Mouse (Mus musculus): ENCODE measurements at regions not wholly inside any gene's neighbourhood (a gene's known extent, or its start where the extent isn't known, plus 50 kb on each side); places are given as distances from the start of the nearest gene placed in this dataset.
A peak's percentile ranks its signal among the peaks of the same experiment; 100 is the strongest.

DNA sequence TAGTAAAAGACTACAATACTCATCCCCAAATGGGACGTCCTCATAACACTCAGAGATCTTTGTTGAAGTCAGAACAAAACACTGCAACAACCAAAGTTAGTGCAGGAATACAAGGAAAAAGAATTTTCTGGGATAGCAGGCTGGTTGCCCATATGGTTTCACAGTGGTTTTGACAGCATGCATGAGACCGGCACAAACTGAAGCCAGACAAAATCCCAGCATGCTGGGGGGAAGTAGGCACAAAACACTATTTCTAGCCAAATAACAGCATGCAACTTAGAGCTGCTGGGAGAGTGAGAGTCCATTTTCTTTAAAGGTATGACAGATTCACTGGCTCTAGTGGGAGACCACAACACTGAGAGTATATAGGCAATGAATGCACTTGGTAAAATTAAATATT, 619.1 kb upstream of the Manea start:
- Histone ChIP-seq H3K27ac (replicated peaks) (no peak overlapping the region), H3K4me2 (replicated peaks) (no peak overlapping the region), H3K9ac (replicated peaks) (no peak overlapping the region), H3K9me3 (no peaks in the 10 kb centered on the region), H3K27me3 (no peaks in the 10 kb centered on the region), H3K4me3 (no peak overlapping the region), H3K4me1 (no peaks in the 10 kb centered on the region), H3K36me3 (no peaks in the 10 kb centered on the region)
- ATAC-seq (ENCODE audit: low FRiP score, low read depth), result no peak
- WGBS, result 86% methylated on average over 2 of the region's 2 CpGs

DNA sequence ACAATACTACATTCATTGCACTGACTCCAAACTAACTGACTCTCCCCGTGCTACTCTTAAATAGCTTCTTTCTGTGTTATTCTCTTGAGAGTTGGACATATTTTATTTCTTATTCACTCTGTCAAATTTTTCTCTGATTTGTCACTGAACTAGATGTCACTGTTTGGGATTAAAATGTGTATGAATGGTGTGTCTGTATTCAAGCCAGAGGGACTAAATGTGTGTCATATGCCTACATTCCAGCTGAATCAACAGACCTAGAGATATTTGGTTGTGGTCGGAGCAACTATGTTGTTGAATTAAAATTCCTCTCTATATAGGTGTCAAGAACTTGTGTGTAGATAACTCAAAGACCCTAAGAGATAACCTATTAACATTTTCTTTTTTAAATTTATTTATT, 618.2 kb upstream of the Manea start:
- H3K9me3 ChIP-seq, result no peaks in the 10 kb centered on the region
- H3K27me3 ChIP-seq, result no peaks in the 10 kb centered on the region
- H3K9ac ChIP-seq (replicated peaks), result no peak overlapping the region
- no peaks in the 10 kb centered on the region for H3K4me1 ChIP-seq
- H3K36me3 ChIP-seq, result no peaks in the 10 kb centered on the region
- WGBS, result 89% methylated on average over 2 of the region's 2 CpGs
- ATAC-seq (ENCODE audit: low FRiP score, low read depth), result no peak
- H3K4me2 ChIP-seq (replicated peaks), result no peak overlapping the region
- no peak overlapping the region for H3K27ac ChIP-seq (replicated peaks)
- no peak overlapping the region for H3K4me3 ChIP-seq

DNA sequence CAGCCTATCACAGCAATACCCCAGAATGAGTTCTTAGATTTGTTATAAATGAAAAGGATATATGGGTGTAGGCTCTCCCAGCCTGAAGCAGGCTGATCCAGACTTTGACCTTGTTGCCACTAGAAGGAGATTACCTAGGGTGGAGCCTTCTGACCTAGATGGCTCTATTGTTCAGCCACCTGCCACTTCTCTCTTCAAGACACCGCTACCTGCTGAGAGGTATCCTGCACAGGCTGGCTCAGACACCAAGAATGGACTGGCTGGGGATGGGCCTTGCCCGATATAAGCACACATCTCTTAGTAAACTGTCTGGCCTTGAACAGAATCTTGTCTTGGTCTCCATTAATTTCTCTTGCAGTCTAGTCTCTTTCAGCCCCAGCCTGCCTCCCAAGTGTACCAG, 597.9 kb upstream of the Manea start:
- ATAC-seq (ENCODE audit: low FRiP score, low read depth), result no peak
- Histone ChIP-seq H3K27me3 (no peaks in the 10 kb centered on the region), H3K4me2 (replicated peaks) (no peak overlapping the region), H3K9me3 (no peaks in the 10 kb centered on the region), H3K4me3 (no peak overlapping the region), H3K27ac (replicated peaks) (no peak overlapping the region), H3K36me3 (no peaks in the 10 kb centered on the region), H3K4me1 (no peaks in the 10 kb centered on the region), H3K9ac (replicated peaks) (no peak overlapping the region)
- WGBS, result 91% methylated on average over 2 of the region's 2 CpGs

DNA sequence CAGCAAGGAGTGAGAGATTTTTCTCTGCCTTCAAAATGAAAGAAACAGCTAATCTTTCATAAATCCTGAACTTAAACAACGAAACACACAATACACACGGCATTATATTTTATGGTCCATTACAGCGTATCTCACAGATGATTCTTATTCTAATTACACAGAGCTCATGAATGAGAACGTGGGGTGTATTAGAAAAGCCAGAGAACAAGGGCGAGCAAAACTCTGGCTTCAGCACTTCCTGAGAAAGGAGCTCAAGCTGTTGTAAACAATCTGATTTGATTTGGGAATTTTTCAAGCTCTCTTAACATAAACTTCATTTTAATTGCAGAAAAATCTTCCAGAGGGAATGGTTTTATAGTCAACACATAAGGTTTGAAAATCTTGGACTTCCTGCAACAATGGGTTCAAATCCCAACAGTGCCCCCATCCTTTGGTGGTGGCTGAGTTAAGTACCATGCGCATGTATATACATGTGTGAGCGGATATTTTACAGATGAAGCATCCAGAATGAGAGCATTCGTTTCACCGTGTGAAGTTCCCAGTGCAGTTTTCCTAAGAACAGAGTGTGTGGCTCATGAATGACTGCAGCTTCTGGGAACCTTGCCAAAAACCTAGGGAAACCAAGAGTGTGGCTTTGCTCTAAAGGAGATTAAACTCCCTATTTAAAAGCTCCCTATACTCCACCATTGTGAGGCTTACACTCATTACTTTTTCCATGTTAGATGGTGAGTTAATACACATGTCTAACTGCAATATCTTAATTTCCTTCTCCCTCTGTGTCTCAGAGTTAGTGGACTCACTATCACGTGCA, 587.5 kb upstream of the Manea start:
- H3K36me3 ChIP-seq, result no peaks in the 10 kb centered on the region
- 0 out of 2 replicates have a peak, but pooled peaks cover 4% of the 10 kb centered on the region for H3K4me1 ChIP-seq
- WGBS, result 30% methylated on average over 10 of the region's 10 CpGs
- H3K9me3 ChIP-seq, result no peaks in the 10 kb centered on the region
- H3K27ac ChIP-seq (replicated peaks), result no peak overlapping the region
- no peak overlapping the region for H3K4me2 ChIP-seq (replicated peaks)
- ATAC-seq (ENCODE audit: low FRiP score, low read depth), result peak; percentile 92
- H3K9ac ChIP-seq (replicated peaks), result no peak overlapping the region
- H3K27me3 ChIP-seq, result peaks cover 9% of the 10 kb centered on the region
- no peak overlapping the region for H3K4me3 ChIP-seq

DNA sequence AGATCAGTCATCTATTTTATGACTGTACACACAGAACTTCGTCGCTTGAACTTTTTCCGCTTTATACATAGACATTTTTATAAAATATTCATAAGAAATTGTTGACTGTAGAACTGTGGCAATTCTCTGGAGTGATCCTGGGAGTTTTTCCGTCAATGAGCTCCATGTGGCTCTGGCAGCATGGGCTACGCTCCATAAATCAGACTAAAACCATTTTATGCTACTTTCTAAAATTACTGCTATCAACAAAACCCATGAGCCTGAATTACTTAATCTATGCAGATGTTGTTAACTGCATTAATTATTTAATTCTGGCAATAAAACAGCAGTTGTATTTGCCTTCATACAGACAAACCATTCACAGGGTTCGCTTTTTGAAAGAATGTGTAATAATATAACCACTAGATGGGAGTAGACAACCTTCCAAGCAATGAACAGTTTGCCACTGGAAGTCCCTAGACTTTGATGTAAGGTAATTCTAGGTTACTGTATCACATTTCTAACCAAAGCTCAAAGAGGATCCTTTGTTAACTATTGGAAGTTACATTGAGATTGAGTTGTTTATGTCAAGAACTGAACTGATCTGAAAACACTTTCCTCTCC, 583.3 kb upstream of the Manea start:
- peak; percentile 42; the same call in 1 of the 2 replicates for ATAC-seq (ENCODE audit: low FRiP score, low read depth)
- Histone ChIP-seq H3K9me3 (no peaks in the 10 kb centered on the region), H3K4me3 (no peak overlapping the region), H3K27ac (replicated peaks) (no peak overlapping the region), H3K36me3 (no peaks in the 10 kb centered on the region), H3K27me3 (no peaks in the 10 kb centered on the region), H3K4me1 (0 out of 2 replicates have a peak, but pooled peaks cover 4% of the 10 kb centered on the region), H3K4me2 (replicated peaks) (no peak overlapping the region), H3K9ac (replicated peaks) (no peak overlapping the region)
- WGBS, result 57% methylated on average over 6 of the region's 6 CpGs

DNA sequence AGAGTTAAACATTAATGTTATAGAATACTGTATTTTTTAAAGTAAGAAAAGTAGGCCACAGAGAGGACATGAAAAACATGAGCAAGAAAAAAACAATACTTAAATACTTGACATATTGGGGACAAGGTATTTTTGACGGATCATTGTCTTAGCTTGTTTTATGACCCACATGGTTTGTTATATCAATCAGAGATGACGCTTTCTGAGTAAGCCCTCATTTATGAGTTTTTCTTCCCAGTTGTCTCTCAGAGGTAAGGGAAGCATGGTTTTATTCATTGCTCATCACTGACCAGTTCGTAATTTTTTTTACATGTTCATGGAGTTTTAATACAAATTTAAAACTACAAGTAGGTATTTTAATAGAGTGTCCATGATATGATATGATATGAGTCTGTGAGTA, 579.4 kb upstream of the Manea start:
- Histone ChIP-seq H3K27ac (replicated peaks) (no peak overlapping the region), H3K4me2 (replicated peaks) (no peak overlapping the region), H3K9ac (replicated peaks) (no peak overlapping the region), H3K4me3 (no peak overlapping the region), H3K4me1 (no peaks in the 10 kb centered on the region), H3K9me3 (no peaks in the 10 kb centered on the region), H3K36me3 (no peaks in the 10 kb centered on the region), H3K27me3 (no peaks in the 10 kb centered on the region)
- no peak for ATAC-seq (ENCODE audit: low FRiP score, low read depth)
- 88% methylated on average over 3 of the region's 3 CpGs for WGBS

DNA sequence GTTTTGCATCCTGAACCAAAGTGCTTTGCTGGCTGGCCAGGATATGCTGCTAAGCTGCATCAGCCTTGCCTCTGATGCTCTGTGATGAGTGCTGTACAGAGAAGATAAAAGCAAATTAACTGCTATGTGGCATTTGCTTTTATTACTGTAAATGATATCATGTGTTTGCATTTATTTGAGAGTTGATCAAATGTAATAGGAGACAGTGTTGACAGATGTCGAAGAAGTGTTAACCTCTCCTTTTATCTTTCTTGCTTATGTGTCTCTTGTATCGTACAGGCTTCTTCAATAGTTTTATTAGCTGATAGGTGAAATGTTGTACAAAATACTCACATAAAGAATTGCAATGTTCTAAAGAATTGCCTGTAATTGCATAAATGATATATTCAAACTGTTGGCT, 541.8 kb upstream of the Manea start:
- no peak overlapping the region for H3K9ac ChIP-seq (replicated peaks)
- H3K9me3 ChIP-seq, result no peaks in the 10 kb centered on the region
- WGBS, result 92% methylated on average over 2 of the region's 2 CpGs
- no peak for ATAC-seq (ENCODE audit: low FRiP score, low read depth)
- no peak overlapping the region for H3K27ac ChIP-seq (replicated peaks)
- H3K4me3 ChIP-seq, result no peak overlapping the region
- H3K4me1 ChIP-seq, result no peaks in the 10 kb centered on the region
- no peak overlapping the region for H3K4me2 ChIP-seq (replicated peaks)
- no peaks in the 10 kb centered on the region for H3K36me3 ChIP-seq
- no peaks in the 10 kb centered on the region for H3K27me3 ChIP-seq

DNA sequence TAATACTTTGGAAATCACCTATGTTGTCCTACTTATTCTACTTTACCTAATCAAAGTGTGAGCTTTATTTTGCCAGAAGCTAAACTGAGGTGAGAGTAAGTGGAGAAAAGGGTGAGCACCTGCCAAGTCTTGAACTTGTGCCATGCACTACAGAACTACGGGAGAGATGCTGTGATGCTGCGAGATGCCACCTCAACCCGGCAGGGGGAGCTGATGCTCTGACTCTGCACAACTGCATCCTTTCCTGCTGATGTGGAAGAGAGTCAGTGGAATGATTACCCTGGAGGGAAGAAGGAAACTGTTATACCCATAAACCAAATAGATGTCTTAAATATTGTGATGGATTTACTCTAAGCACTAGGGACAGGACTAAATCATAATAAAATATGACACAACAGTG, 532.3 kb upstream of the Manea start:
- no peaks in the 10 kb centered on the region for H3K9me3 ChIP-seq

DNA sequence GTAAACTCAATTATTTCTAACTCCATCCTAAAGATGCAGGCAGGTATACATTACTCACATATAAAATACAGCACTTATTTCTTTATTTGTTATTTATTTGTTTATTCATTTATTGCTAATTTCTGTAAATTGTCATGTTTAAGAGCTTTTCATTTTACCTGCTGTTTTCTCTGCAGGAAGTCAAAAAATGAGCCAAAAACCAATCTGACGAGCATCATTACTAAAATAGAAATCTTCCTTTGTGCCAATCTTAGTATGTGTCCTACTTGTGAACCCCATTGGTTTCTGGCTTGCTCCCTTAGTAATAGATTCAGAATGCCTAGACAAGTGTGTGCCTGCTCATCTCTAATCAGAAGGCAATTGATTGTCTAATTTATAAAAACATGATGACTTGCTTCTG, 495.1 kb upstream of the Manea start:
- Histone ChIP-seq H3K36me3 (no peaks in the 10 kb centered on the region), H3K27me3 (no peaks in the 10 kb centered on the region), H3K4me3 (no peak overlapping the region), H3K27ac (replicated peaks) (no peak overlapping the region), H3K9me3 (no peaks in the 10 kb centered on the region), H3K4me2 (replicated peaks) (no peak overlapping the region), H3K9ac (replicated peaks) (no peak overlapping the region), H3K4me1 (no peaks in the 10 kb centered on the region)
- 88% methylated on average over 1 of the region's 1 CpGs for WGBS
- ATAC-seq (ENCODE audit: low FRiP score, low read depth), result no peak

More for the DNA sequence above, 532.3 kb upstream of the Manea start:
- 41% methylated on average over 3 of the region's 3 CpGs for WGBS
- no peak overlapping the region for H3K4me3 ChIP-seq
- H3K36me3 ChIP-seq, result no peaks in the 10 kb centered on the region
- H3K27me3 ChIP-seq, result no peaks in the 10 kb centered on the region
- ATAC-seq (ENCODE audit: low FRiP score, low read depth), result no peak
- H3K4me2 ChIP-seq (replicated peaks), result no peak overlapping the region
- no peak overlapping the region for H3K27ac ChIP-seq (replicated peaks)
- H3K9ac ChIP-seq (replicated peaks), result no peak overlapping the region
- H3K4me1 ChIP-seq, result no peaks in the 10 kb centered on the region

DNA sequence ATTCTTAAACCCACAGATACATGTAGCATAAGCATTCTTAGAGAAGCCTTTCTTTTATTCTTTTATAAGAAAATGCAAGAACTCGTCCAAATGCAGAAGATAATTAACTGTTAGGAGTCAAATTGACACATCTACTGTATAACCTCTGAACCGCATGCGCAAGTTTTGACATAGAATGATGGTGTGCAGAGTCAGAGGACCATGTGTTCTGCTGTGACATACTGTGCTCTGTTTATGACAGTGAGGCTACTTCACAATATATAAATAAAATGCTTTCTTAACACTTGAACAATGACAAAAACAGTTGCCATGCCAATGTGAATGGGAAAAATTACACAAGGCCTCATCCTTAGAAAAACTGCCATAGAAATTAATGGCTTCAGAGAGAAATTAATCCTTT, 454.1 kb upstream of the Manea start:
- H3K4me2 ChIP-seq (replicated peaks), result no peak overlapping the region
- H3K4me3 ChIP-seq, result no peak overlapping the region
- no peak overlapping the region for H3K27ac ChIP-seq (replicated peaks)
- no peaks in the 10 kb centered on the region for H3K9me3 ChIP-seq
- no peaks in the 10 kb centered on the region for H3K4me1 ChIP-seq
- WGBS, result 90% methylated on average over 3 of the region's 3 CpGs
- no peaks in the 10 kb centered on the region for H3K27me3 ChIP-seq
- H3K36me3 ChIP-seq, result no peaks in the 10 kb centered on the region
- ATAC-seq (ENCODE audit: low FRiP score, low read depth), result no peak
- no peak overlapping the region for H3K9ac ChIP-seq (replicated peaks)

DNA sequence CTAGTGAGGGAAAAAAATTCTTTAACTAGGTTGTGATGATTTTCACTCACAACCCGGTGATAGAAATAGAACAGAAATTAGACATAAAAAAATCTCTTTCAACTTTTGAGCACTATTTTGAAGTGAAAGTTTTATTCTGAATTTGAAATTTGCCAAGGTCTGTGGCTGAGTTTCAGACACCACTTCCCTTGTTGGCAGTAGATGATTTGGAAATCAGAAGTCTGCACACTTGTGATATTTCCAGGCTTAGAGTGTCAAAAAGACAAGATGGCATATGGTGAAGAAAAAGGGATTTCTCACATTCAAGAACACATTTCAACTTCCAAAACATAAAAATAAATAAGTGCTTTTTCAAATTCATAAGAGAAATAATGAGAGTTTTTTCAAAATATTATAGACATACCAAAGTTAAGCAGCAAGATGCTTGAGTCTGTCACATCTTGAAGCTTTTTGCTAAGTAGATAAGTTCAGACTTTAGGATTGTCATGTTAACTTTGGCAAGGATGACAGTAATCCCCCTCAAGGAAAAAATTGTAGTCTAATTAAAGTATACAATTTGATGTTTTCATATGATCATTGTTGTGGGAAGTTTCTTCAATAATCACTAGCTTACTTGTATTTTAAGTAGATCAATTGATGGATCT, 446.6 kb upstream of the Manea start:
- Histone ChIP-seq H3K9ac (replicated peaks) (no peak overlapping the region), H3K4me1 (no peaks in the 10 kb centered on the region), H3K4me3 (no peak overlapping the region), H3K36me3 (no peaks in the 10 kb centered on the region), H3K27ac (replicated peaks) (no peak overlapping the region), H3K4me2 (replicated peaks) (no peak overlapping the region), H3K9me3 (no peaks in the 10 kb centered on the region), H3K27me3 (no peaks in the 10 kb centered on the region)
- 96% methylated on average over 1 of the region's 1 CpGs for WGBS
- ATAC-seq (ENCODE audit: low FRiP score, low read depth), result no peak

DNA sequence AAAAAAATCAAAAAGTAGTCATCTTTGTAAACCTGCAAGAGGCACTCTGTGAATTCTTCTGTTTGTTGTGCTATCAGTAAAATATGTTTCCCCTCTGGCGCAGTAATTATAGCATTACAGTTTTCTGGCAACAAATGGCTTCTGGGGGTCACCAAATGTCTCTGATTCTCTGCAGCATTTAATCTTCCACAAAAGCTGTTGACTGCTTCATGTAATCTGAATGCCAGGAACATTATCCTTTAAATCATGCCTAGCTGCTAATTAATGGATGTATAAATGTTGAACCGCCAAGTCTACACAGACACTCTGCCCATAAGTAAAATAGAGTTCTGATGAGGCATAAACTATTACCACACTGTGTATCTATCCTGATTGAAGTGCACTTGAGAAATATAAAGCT, 421.2 kb upstream of the Manea start:
- H3K27me3 ChIP-seq, result peaks cover 39% of the 10 kb centered on the region

More for the DNA sequence above, 421.2 kb upstream of the Manea start:
- Histone ChIP-seq H3K36me3 (no peaks in the 10 kb centered on the region), H3K4me3 (no peak overlapping the region), H3K9me3 (no peaks in the 10 kb centered on the region), H3K9ac (replicated peaks) (no peak overlapping the region), H3K4me2 (replicated peaks) (no peak overlapping the region), H3K27ac (replicated peaks) (no peak overlapping the region), H3K4me1 (no peaks in the 10 kb centered on the region)
- WGBS, result 69% methylated on average over 2 of the region's 2 CpGs
- no peak for ATAC-seq (ENCODE audit: low FRiP score, low read depth)

All from midbrain, embryonic 12.5 days (tissue).